Mouse (Mus musculus) MEL (cell line): ENCODE measurements around the gene Agtrap. TPM values are rescaled to one million over a fixed set of nuclear protein-coding genes. Genes with fewer than 3 reads are reported as not detected.

ENCODE experiments used
- DNase-seq: peaks from one replicate; pipeline ENCODE4 v3.0.0; 2011; ENCODE audit warnings: low read depth, low spot score
- H3K27ac ChIP-seq: 2 replicates; pipeline ENCODE4 v1.5.1; 2012; ENCODE audit warnings: low read depth, mild to moderate bottlenecking, control low read depth, low read length, moderate library complexity; ENCODE audit not compliant: control insufficient read depth
- H3K27me3 ChIP-seq, 2 experiments: fragments of 150-350 bp in 1 of 2; sonication (generic) in 1 of 2; 2 replicates each; pipeline ENCODE4 v1.6.1; 2012; ENCODE audit warnings: low read length in 2 of 2, mild to moderate bottlenecking in 2 of 2, improper control_type of control experiment in 1 of 2, moderate library complexity in 1 of 2; ENCODE audit not compliant: insufficient read depth in 2 of 2, control insufficient read depth in 1 of 2
- H3K36me3 ChIP-seq, 2 experiments: 2 replicates each; pipeline ENCODE4 v1.6.1; 2012 to 2014; ENCODE audit warnings: low read length in 2 of 2, improper control_type of control experiment in 1 of 2, inconsistent platforms in 1 of 2, mild to moderate bottlenecking in 1 of 2; ENCODE audit not compliant: insufficient read depth in 2 of 2, control insufficient read depth in 1 of 2
- H3K4me1 ChIP-seq, 2 experiments: fragments of 150-350 bp in 1 of 2; sonication (generic) in 1 of 2; 2 replicates each; pipeline ENCODE4 v1.6.1; 2012; ENCODE audit warnings: low read length in 2 of 2, improper control_type of control experiment in 1 of 2, mild to moderate bottlenecking in 1 of 2; ENCODE audit not compliant: insufficient read depth in 2 of 2, control insufficient read depth in 1 of 2
- H3K4me3 ChIP-seq, 2 experiments: fragments of 150-350 bp in 1 of 2; sonication (generic) in 1 of 2; 2 replicates each; pipeline ENCODE4 v1.5.1; 2012; ENCODE audit warnings: low read depth in 2 of 2, low read length in 2 of 2, mild to moderate bottlenecking in 2 of 2, moderate library complexity in 2 of 2, control low read depth in 1 of 2, improper control_type of control experiment in 1 of 2; ENCODE audit not compliant: control insufficient read depth in 1 of 2, insufficient read depth in 1 of 2
- H3K79me2 ChIP-seq: 2 replicates; pipeline ENCODE4 v1.6.1; 2012; ENCODE audit warnings: mild to moderate bottlenecking, low read length, moderate library complexity; ENCODE audit not compliant: control insufficient read depth, poor library complexity, insufficient read depth
- H3K9ac ChIP-seq: 2 replicates; pipeline ENCODE4 v1.6.1; 2012; ENCODE audit warnings: low read depth, mild to moderate bottlenecking, control low read depth, low read length, moderate library complexity; ENCODE audit not compliant: control insufficient read depth, poor library complexity, severe bottlenecking
- H3K9me3 ChIP-seq: fragments of 150-350 bp; sonication (generic); replicated peaks from 2 replicates; pipeline ENCODE4 v1.6.1; 2012; ENCODE audit warnings: mild to moderate bottlenecking, low read length, improper control_type of control experiment, moderate library complexity; ENCODE audit not compliant: insufficient read depth
- CHD1 ChIP-seq: IDR thresholded peaks from 2 replicates; pipeline ENCODE4 v1.6.1; 2012; ENCODE audit warnings: low read depth, mild to moderate bottlenecking, inconsistent platforms, low read length, improper control_type of control experiment
- CHD2 ChIP-seq: IDR thresholded peaks from 2 replicates; pipeline ENCODE4 v1.6.1; 2011; ENCODE audit warnings: low read length, improper control_type of control experiment
- EP300 ChIP-seq, 2 experiments: IDR thresholded peaks; 2 replicates each; pipeline ENCODE4 v1.6.1; 2011; ENCODE audit warnings: improper control_type of control experiment in 2 of 2, low read length in 2 of 2, low read depth in 1 of 2, mild to moderate bottlenecking in 1 of 2
- ETS1 ChIP-seq: IDR thresholded peaks from 2 replicates; pipeline ENCODE4 v1.6.1; 2012; ENCODE audit warnings: low read depth, mild to moderate bottlenecking, inconsistent platforms, low read length, improper control_type of control experiment, moderate library complexity
- GABPA ChIP-seq: IDR thresholded peaks from 2 replicates; pipeline ENCODE4 v1.6.1; 2012; ENCODE audit warnings: low read depth, mild to moderate bottlenecking, inconsistent platforms, low read length, improper control_type of control experiment, moderate library complexity
- HCFC1 ChIP-seq: IDR thresholded peaks from 2 replicates; pipeline ENCODE4 v1.6.1; 2012; ENCODE audit warnings: low read depth, mild to moderate bottlenecking, inconsistent platforms, low read length, improper control_type of control experiment, moderate library complexity
- JUND ChIP-seq: IDR thresholded peaks from 2 replicates; pipeline ENCODE4 v1.6.1; 2011; ENCODE audit warnings: low read depth, mild to moderate bottlenecking, improper control_type of control experiment, low read length
- MAFK ChIP-seq: IDR thresholded peaks from 2 replicates; pipeline ENCODE4 v1.6.1; 2011; ENCODE audit warnings: low read depth, mild to moderate bottlenecking, low read length, improper control_type of control experiment, borderline replicate concordance
- MAX ChIP-seq: IDR thresholded peaks from 2 replicates; pipeline ENCODE4 v1.6.1; 2011; ENCODE audit warnings: low read length, improper control_type of control experiment
- MAZ ChIP-seq: IDR thresholded peaks from 2 replicates; pipeline ENCODE4 v1.6.1; 2012; ENCODE audit warnings: low read depth, mild to moderate bottlenecking, inconsistent platforms, low read length, improper control_type of control experiment
- MEF2A ChIP-seq: IDR thresholded peaks from 2 replicates; pipeline ENCODE4 v1.6.1; 2014; ENCODE audit warnings: low read depth, mild to moderate bottlenecking, inconsistent platforms, low read length, improper control_type of control experiment; ENCODE audit not compliant: poor library complexity, insufficient replicate concordance, severe bottlenecking; ENCODE audit errors: extremely low read depth
- MYB ChIP-seq: IDR thresholded peaks from 2 replicates; pipeline ENCODE4 v1.6.1; 2011; ENCODE audit warnings: mild to moderate bottlenecking, low read depth, low read length, improper control_type of control experiment
- MYC ChIP-seq: IDR thresholded peaks from 2 replicates; pipeline ENCODE4 v1.6.1; 2011; ENCODE audit warnings: low read depth, mild to moderate bottlenecking, low read length, improper control_type of control experiment, moderate library complexity
- NRF1 ChIP-seq: IDR thresholded peaks from 2 replicates; pipeline ENCODE4 v1.6.1; 2014; ENCODE audit warnings: low read depth, mild to moderate bottlenecking, inconsistent platforms, low read length, improper control_type of control experiment, moderate library complexity; ENCODE audit not compliant: poor library complexity, insufficient read depth, severe bottlenecking
- POLR2A ChIP-seq, 2 experiments: IDR thresholded peaks; 2 replicates each; pipeline ENCODE4 v1.6.1; 2011 to 2012; ENCODE audit warnings: low read length in 2 of 2, mild to moderate bottlenecking in 2 of 2, control low read depth in 1 of 2, improper control_type of control experiment in 1 of 2, low read depth in 1 of 2, moderate library complexity in 1 of 2; ENCODE audit not compliant: control insufficient read depth in 1 of 2, insufficient read depth in 1 of 2, poor library complexity in 1 of 2
- POLR2AphosphoS5 ChIP-seq: IDR thresholded peaks from 2 replicates; pipeline ENCODE4 v1.6.1; 2012; ENCODE audit warnings: low read depth, borderline replicate concordance, mild to moderate bottlenecking, inconsistent platforms, low read length, moderate library complexity, mixed read lengths
- RAD21 ChIP-seq: IDR thresholded peaks from 2 replicates; pipeline ENCODE4 v1.6.1; 2011; ENCODE audit warnings: mild to moderate bottlenecking, low read depth, low read length, improper control_type of control experiment
- SIN3A ChIP-seq: IDR thresholded peaks from 2 replicates; pipeline ENCODE4 v1.6.1; 2012; ENCODE audit warnings: low read length, improper control_type of control experiment, inconsistent platforms
- TBP ChIP-seq: IDR thresholded peaks from 2 replicates; pipeline ENCODE4 v1.8.0; 2011; ENCODE audit warnings: low read depth, low read length, improper control_type of control experiment
- UBTF ChIP-seq: IDR thresholded peaks from 2 replicates; pipeline ENCODE4 v1.6.1; 2012; ENCODE audit warnings: low read depth, mild to moderate bottlenecking, inconsistent platforms, low read length, improper control_type of control experiment, moderate library complexity, borderline replicate concordance; ENCODE audit not compliant: insufficient read depth
- USF1 ChIP-seq: IDR thresholded peaks from 2 replicates; pipeline ENCODE4 v1.6.1; 2014; ENCODE audit warnings: low read depth, mild to moderate bottlenecking, inconsistent platforms, low read length, improper control_type of control experiment, moderate library complexity
- USF2 ChIP-seq, 2 experiments: IDR thresholded peaks; 2 replicates each; pipeline ENCODE4 v1.6.1; 2011 to 2012; ENCODE audit warnings: improper control_type of control experiment in 2 of 2, low read length in 2 of 2, borderline replicate concordance in 1 of 2, inconsistent platforms in 1 of 2, low read depth in 1 of 2, mild to moderate bottlenecking in 1 of 2; ENCODE audit not compliant: insufficient read depth in 1 of 2
- ZC3H11A ChIP-seq: IDR thresholded peaks from 2 replicates; pipeline ENCODE4 v1.6.1; 2012; ENCODE audit warnings: low read depth, mild to moderate bottlenecking, inconsistent platforms, low read length, improper control_type of control experiment
- ZKSCAN1 ChIP-seq: IDR thresholded peaks from 2 replicates; pipeline ENCODE4 v1.6.1; 2012; ENCODE audit warnings: low read depth, mild to moderate bottlenecking, inconsistent platforms, low read length, improper control_type of control experiment, moderate library complexity
- ZMIZ1 ChIP-seq: IDR thresholded peaks from 2 replicates; pipeline ENCODE4 v1.6.1; 2012; ENCODE audit warnings: low read depth, mild to moderate bottlenecking, inconsistent platforms, low read length, improper control_type of control experiment, moderate library complexity
- ZNF384 ChIP-seq: IDR thresholded peaks from 2 replicates; pipeline ENCODE4 v1.6.1; 2012; ENCODE audit warnings: low read depth, mild to moderate bottlenecking, inconsistent platforms, low read length, improper control_type of control experiment
- polyA plus RNA-seq, 2 experiments: library from polyadenylated mRNA; stranded (reverse) in 1 of 2; unstranded in 1 of 2; fragments of >175 nt in 1 of 2; fragments of >200 nt in 1 of 2; gene quantifications; 2 replicates each; pipeline versions ENCODE4 v1.2.1 to v1.2.4; 2012; ENCODE audit warnings: low replicate concordance in 2 of 2, low read depth in 1 of 2; ENCODE audit not compliant: insufficient read length in 2 of 2, insufficient read depth in 1 of 2, missing spikeins in 1 of 2
- total RNA-seq: library from RNA; depleted of rRNA; stranded (reverse); fragments of 300-350 nt; gene quantifications from 2 replicates; pipeline ENCODE4 v1.2.3, GENCODE M21; 2012

Agtrap gene
- total and polyA plus RNA-seq, 3 experiments = 5.0 to 16.0 TPM; not detected in 1

GRCm38 (mm10) chr4:148080597-148080973, 7.2 kb downstream of the Agtrap start:
- H3K9me3 ChIP-seq = no peaks in the 10 kb centered on the region
- TF ChIP-seq POLR2A (IDR thresholded peaks at IDR 0.05; ENCODE audit: control insufficient read depth in 1 of 2, insufficient read depth in 1 of 2, low read depth in 1 of 2, low read length in 2 of 2, poor library complexity in 1 of 2) = no peak
- TF ChIP-seq UBTF = no peak
- TF ChIP-seq USF2 (IDR thresholded peaks at IDR 0.05; ENCODE audit: borderline replicate concordance in 1 of 2, insufficient read depth in 1 of 2, low read depth in 1 of 2, low read length in 2 of 2) = no peak
- no peak for TF ChIP-seq EP300 (IDR thresholded peaks at IDR 0.05; ENCODE audit: low read depth in 1 of 2, low read length in 2 of 2)
- no peak for TF ChIP-seq ZMIZ1
- no peak for TF ChIP-seq NRF1
- no peak for TF ChIP-seq RAD21
- no peak for TF ChIP-seq ZNF384
- TF ChIP-seq CHD1 = no peak
- no peak for TF ChIP-seq GABPA
- TF ChIP-seq USF1 = no peak
- no peak for TF ChIP-seq MAZ
- TF ChIP-seq MEF2A = no peak
- no peak for TF ChIP-seq POLR2AphosphoS5
- no peak for TF ChIP-seq MYB
- TF ChIP-seq MAFK = no peak
- H3K4me3 ChIP-seq = no peak overlapping the region
- H3K27me3 ChIP-seq = no peaks in the 10 kb centered on the region
- H3K27ac ChIP-seq = no peak overlapping the region
- H3K36me3 ChIP-seq = no peaks in the 10 kb centered on the region; a peak in 1 of 4 replicates
- peaks cover 0 to 10% of the 10 kb centered on the region in 2 experiments; a peak in 2 of 4 replicates for H3K4me1 ChIP-seq
- H3K79me2 ChIP-seq = no peaks in the 10 kb centered on the region
- no peak overlapping the region for H3K9ac ChIP-seq
- no peak for DNase-seq

- Histone ChIP-seq H3K79me2 (no peaks in the 10 kb centered on the region), H3K36me3 (no peaks in the 10 kb centered on the region; a peak in 1 of 4 replicates), H3K9me3 (no peaks in the 10 kb centered on the region), H3K9ac (no peak overlapping the region), H3K27ac (no peak overlapping the region), H3K4me1 (peaks cover 0 to 10% of the 10 kb centered on the region in 2 experiments; a peak in 2 of 4 replicates), H3K27me3 (no peaks in the 10 kb centered on the region), H3K4me3 (no peak overlapping the region)
- DNase-seq = no peak
- TF ChIP-seq POLR2AphosphoS5 (no peak), ZKSCAN1 (no peak), JUND (no peak), MAX (no peak), ZNF384 (no peak), SIN3A (no peak), HCFC1 (no peak), ETS1 (no peak), TBP (no peak), GABPA (no peak), CHD2 (no peak), MYC (no peak), ZC3H11A (no peak)
These were observed 7.8 kb downstream of the Agtrap start for GRCm38 (mm10) chr4:148079944-148080596.
